Mouse (Mus musculus) mouse embryonic stem cell (cell line): ENCODE data around the gene Mapk8ip3.

Experiments
- in situ Hi-C, 2 experiments: fragments of 300-500 bp; cut with MboI; formaldehyde crosslinking; loops; 1 replicate in 1 of 2; 3 replicates in 1 of 2; pipeline ENCODE4 v1.14.3; 2019 to 2020; ENCODE audit warnings: low sequenced_read_pairs in 2 of 2, low pct_unique_long_range_greater_than_20kb in 1 of 2, mixed read lengths in 1 of 2; ENCODE audit not compliant: unreplicated experiment in 1 of 2

The Mapk8ip3 gene

GRCm38 (mm10) chr17:24907591-24907990 lies 29.2 kb downstream of the Mapk8ip3 start:
- in situ Hi-C loops = no loop called here

GRCm38 (mm10) chr17:24903767-24904166 lies 33.0 kb downstream of the Mapk8ip3 start:
- in situ Hi-C loops = no loop called here

DNA sequence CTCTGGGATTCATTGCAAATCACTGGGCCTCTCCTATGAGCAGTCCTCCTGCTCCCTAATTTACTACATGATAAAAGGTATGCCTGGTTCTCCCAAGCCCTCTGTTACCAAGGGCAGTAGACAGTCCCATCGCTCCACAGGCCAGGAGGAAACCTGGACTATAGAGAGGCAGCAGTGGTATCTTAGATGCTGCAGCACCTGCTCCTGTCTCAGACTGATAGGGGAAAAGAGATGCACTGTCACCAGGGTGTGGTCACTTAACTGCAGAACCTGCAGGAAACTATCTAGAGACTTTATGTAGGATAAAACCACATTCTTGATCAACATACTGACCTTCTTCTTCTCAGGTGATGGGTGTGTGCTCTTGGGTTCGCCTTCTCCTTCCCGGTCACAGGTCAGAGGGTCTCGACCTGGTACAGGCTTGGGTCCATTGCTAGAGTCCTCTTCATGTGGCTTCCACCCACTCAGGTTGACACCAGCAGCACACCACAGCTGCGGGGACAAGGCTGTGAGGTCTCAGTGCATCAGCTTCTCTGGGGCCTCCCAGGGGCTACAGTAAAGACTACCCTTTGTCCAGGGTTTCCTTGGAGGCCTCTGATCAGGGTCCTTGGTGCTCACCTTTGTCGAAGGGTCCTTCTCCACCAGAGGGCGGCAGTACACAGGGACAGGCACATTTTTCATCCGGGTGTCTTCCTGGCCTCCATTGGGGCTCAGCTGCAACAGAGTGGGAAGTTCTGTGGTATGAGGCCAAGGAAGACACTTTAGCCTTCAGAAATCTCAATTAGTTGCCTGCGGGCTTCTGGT lies 33.9 kb downstream of the Mapk8ip3 start:
- in situ Hi-C loops = no loop called here

DNA sequence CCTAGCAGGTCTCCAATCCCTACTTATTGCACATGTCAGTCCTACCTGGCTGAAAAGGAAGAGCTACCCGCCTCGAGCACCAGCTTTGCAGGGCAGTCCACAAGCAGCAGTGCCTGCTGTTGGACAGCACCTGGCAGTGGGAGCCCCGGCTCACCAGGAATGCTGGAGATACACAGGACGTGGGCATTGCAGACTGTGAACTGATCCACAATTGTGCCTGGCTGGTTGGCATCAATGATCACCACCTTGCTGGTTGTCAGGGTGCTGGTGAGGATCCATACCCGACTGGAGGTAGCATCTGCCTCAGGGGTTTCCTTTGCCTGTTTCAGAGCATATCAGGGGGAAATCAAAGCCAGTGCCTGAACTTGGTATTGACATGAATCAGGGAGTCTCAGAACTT lies 34.7 kb downstream of the Mapk8ip3 start:
- in situ Hi-C loops = no loop called here

DNA sequence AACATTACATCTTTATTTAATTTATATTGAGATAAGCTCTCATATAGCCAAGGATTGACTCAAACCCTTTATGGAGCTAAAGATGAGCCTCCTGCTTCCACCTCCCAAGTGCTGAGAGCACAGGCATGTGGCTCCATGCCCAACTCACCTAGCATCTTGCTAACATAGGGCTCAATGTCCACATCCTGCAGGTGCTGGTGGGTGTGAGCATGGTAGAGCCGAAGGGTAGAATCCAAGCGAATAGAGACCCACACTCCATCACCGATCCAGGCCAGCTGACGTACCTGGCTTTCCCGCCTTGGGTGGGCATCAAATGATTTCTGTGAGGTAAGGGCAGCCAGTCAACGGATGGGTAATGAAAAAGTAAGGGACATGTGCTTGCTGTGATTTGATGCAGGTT lies 36.8 kb downstream of the Mapk8ip3 start:
- in situ Hi-C loops = no loop called here

DNA sequence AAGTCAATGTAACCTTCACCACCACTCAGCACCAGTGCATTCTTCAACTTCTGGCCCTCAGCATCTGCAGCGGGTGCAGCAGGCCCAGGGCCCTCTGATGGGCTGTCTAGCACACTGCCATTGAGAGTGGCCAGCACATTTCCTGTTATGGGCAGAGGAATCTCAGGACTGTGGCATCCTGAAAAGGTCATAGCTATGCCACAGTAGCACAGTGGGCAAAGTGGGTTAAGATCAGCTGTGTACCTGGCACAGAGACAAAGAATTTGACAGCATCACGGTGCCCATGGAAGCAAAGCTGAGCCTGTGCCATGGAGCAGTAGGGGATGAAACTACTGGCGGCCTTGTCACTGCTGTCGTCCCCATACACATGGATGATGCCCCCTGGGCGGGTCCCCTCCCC lies 37.6 kb downstream of the Mapk8ip3 start:
- in situ Hi-C loops = no loop called here

GRCm38 (mm10) chr17:24898041-24898854 lies 38.5 kb downstream of the Mapk8ip3 start:
- in situ Hi-C loops = no loop called here

GRCm38 (mm10) chr17:24897600-24897999 lies 39.2 kb downstream of the Mapk8ip3 start:
- in situ Hi-C loops = no loop called here

GRCm38 (mm10) chr17:24896993-24897269 lies 39.8 kb downstream of the Mapk8ip3 start:
- in situ Hi-C loops = no loop called here

DNA sequence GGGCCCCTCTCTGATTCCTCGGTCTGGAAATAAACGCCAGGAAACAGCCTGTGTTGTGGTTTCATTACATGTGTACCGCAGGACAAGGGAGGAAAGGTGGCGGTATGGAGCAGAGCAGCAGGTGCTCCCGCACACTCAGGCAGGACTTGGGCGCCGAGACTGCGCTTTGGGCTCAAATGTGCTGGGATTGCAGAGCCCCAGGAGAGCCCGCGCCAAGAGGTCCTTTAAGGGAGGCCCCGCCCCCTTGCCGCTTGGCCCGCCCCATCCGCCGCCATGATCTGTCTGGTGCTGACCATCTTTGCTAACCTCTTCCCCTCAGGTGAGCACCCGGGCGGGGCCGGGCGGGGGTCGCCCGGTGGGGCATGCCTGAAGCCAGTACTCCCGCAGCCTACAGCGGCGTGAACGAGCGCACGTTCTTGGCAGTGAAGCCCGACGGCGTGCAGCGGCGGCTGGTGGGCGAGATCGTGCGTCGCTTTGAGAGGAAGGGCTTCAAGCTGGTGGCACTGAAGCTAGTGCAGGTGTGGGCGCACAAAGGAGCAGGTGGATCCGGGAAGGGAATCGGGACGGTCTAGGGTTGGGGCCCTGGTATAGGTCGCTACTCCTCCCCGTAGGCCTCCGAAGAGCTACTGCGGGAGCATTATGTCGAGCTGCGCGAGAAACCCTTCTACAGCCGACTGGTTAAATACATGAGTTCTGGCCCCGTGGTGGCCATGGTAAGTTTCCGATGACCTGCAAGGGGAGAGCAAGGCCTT lies 40.4 kb downstream of the Mapk8ip3 start, which contains the start of gene Nme3:
Gene Nme3, plus strand, starts transcription at position 260 of the 752 bp plus-strand sequence.
- in situ Hi-C loops = no loop called here

GRCm38 (mm10) chr17:24895571-24896240 lies 41.1 kb downstream of the Mapk8ip3 start:
- in situ Hi-C loops = no loop called here

DNA sequence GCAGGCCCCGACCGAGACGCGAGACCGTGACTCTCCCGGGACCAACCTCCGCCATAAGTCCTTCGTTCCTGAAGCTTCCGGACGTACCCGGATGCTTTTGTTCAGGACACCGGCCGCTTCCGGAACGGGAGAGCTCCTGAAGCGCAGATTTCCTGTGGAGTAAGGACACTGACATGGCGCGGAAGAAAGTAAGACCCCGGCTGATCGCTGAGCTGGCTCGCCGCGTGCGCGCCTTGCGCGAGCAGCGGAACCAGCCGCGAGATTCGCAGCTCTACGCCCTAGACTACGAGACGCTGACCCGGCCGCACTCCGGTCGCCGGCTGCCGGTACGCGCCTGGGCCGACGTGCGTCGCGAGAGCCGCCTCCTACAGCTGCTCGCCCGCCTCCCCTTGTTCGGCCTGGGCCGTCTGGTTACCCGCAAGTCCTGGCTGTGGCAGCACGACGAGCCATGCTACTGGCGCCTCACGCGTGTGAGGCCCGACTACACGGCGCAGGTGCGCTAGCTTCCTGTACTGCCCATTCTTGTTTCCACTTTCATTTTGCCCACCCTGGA lies 41.7 kb downstream of the Mapk8ip3 start, which contains the start of the genes Eme2 and Mrps34:
Gene Eme2, minus strand, starts transcription at position 93 of the 553 bp plus-strand sequence.
Gene Mrps34, plus strand, starts transcription at position 122 of the 553 bp plus-strand sequence.
- in situ Hi-C loops = no loop called here

GRCm38 (mm10) chr17:24894061-24894994 lies 42.4 kb downstream of the Mapk8ip3 start:
- in situ Hi-C loops = no loop called here

- in situ Hi-C loops = no loop called here
These were observed 43.5 kb downstream of the Mapk8ip3 start for GRCm38 (mm10) chr17:24893276-24893675.

DNA sequence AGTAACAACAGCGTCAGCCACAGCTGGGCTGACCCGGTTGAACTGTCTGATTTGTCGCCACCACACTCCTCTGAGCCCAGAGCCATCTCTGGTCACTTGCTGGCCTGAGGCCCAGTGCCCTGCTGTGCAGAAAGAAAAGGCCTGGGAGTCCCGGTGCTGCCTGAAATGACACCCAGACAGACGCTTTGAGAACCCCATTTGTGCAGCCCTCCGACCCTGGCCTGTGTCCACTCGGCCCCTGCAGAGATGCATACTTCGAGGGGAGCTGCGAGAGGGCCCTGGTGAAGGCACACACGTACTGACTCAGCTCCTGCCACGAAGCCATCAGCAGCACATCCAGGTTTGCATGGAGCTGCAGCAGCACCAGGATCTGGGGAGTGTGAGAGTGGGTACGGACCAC lies 44.0 kb downstream of the Mapk8ip3 start:
- in situ Hi-C loops = no loop called here

- in situ Hi-C loops = no loop called here
These were observed 45.5 kb downstream of the Mapk8ip3 start for GRCm38 (mm10) chr17:24891321-24891720.
